Mouse (Mus musculus) stomach, embryonic 16.5 days (tissue): ENCODE measurements around the gene Gm18596. TPM values are rescaled to one million over a fixed set of nuclear protein-coding genes. Genes with fewer than 3 reads are reported as not detected.
"Not testable (repeated sequence)": the region's sequence is repeated elsewhere in the genome, so short reads cannot be mapped to it uniquely, and the experiment has no call there.

Experiments used
- ATAC-seq: fragments of 200-750 bp; cut with Nextera tagmentation; 2 replicates; pipeline ENCODE4 v1.8.0; 2017; ENCODE audit warnings: moderate number of reproducible peaks, moderate TSS enrichment; ENCODE audit not compliant: insufficient read depth, low FRiP score
- H3K27ac ChIP-seq: fragments of 300-500 bp; sonication (generic); 2 replicates; pipeline ENCODE4 v1.5.1; 2014; ENCODE audit warnings: low read length
- H3K27me3 ChIP-seq: fragments of 300-500 bp; sonication (generic); 2 replicates; pipeline ENCODE4 v1.6.1; 2014; ENCODE audit warnings: low read length, control low read depth, mixed read lengths; ENCODE audit not compliant: control insufficient read depth, insufficient read depth
- H3K36me3 ChIP-seq: fragments of 300-500 bp; sonication (generic); 2 replicates; pipeline ENCODE4 v1.6.1; 2014; ENCODE audit warnings: low read length; ENCODE audit not compliant: control insufficient read depth, insufficient read depth
- H3K4me1 ChIP-seq: fragments of 300-500 bp; sonication (generic); 2 replicates; pipeline ENCODE4 v1.6.1; 2014; ENCODE audit warnings: low read length, control low read depth, mixed read lengths; ENCODE audit not compliant: control insufficient read depth, insufficient read depth
- H3K4me2 ChIP-seq: fragments of 300-500 bp; sonication (generic); 2 replicates; pipeline ENCODE4 v1.6.1; 2014; ENCODE audit warnings: low read depth, low read length, mixed read lengths
- H3K4me3 ChIP-seq: fragments of 300-500 bp; sonication (generic); replicated peaks from 2 replicates; pipeline ENCODE4 v1.5.1; 2014; ENCODE audit warnings: mild to moderate bottlenecking, low read length
- H3K9ac ChIP-seq: fragments of 300-500 bp; sonication (generic); 2 replicates; pipeline ENCODE4 v1.6.1; 2014; ENCODE audit warnings: low read length
- H3K9me3 ChIP-seq: fragments of 300-500 bp; sonication (generic); replicated peaks from 2 replicates; pipeline ENCODE4 v1.6.1; 2016; ENCODE audit warnings: low read length, control low read depth; ENCODE audit not compliant: control insufficient read depth
- WGBS: fragments of 180-500 bp; shearing (Covaris S2); extraction: QIAGEN DNeasy Blood & Tissue Kit; methylation state at CpG from one replicate; pipeline ENCODE4 v1.1.7; 2014; 5-methylcytosine and 5-hydroxymethylcytosine counted together
- polyA plus RNA-seq: library from polyadenylated mRNA; unstranded; fragments of >200 nt; fragmentation: Nextera tagmentation; extraction: Ambion mirVana; gene quantifications from 2 replicates; pipeline ENCODE4 v1.2.1, GENCODE M21; 2015

Gene Gm18596
- polyA plus RNA-seq, result not detected in 2 replicates

- H3K27ac ChIP-seq, H3K27me3 ChIP-seq, H3K36me3 ChIP-seq, H3K4me3 ChIP-seq, H3K4me1 ChIP-seq, H3K4me2 ChIP-seq, H3K9me3 ChIP-seq, H3K9ac ChIP-seq, ATAC-seq: not testable (repeated sequence)
- WGBS, result 48% methylated on average over 4 of the region's 5 CpGs
Observed at GRCm38 (mm10) chr10:77741924-77742688, at the start of gene Gm18596. Gene Gm18596 (minus strand): TSS chr10:77742638.

GRCm38 (mm10) chr10:77788621-77789020 lies 46.2 kb upstream of the Gm18596 start:
- H3K27me3 ChIP-seq, result no peaks in the 10 kb centered on the region
- 71% methylated on average over 2 of the region's 2 CpGs for WGBS
- no peak overlapping the region for H3K9ac ChIP-seq

GRCm38 (mm10) chr10:77787876-77788275 lies 45.4 kb upstream of the Gm18596 start, which contains the start of gene Gm7137:
Gene Gm7137 (minus strand): TSS chr10:77788200.
- H3K4me2 ChIP-seq, ATAC-seq, H3K9ac ChIP-seq, H3K27me3 ChIP-seq, H3K4me1 ChIP-seq, H3K4me3 ChIP-seq, H3K9me3 ChIP-seq, H3K36me3 ChIP-seq, H3K27ac ChIP-seq: not testable (repeated sequence)
- 57% methylated on average over 1 of the region's 1 CpGs for WGBS

More at GRCm38 (mm10) chr10:77788621-77789020, 46.2 kb upstream of the Gm18596 start:
- no peak overlapping the region for H3K27ac ChIP-seq
- no peak overlapping the region for H3K4me2 ChIP-seq
- ATAC-seq, result no peak
- no peaks in the 10 kb centered on the region for H3K4me1 ChIP-seq
- no peaks in the 10 kb centered on the region for H3K9me3 ChIP-seq
- no peaks in the 10 kb centered on the region for H3K36me3 ChIP-seq
- H3K4me3 ChIP-seq, result no peak overlapping the region

GRCm38 (mm10) chr10:77783396-77783795 lies 41.0 kb upstream of the Gm18596 start:
- not testable (repeated sequence) for H3K27ac ChIP-seq, H3K27me3 ChIP-seq, ATAC-seq, H3K9ac ChIP-seq, H3K4me3 ChIP-seq, H3K36me3 ChIP-seq, H3K4me2 ChIP-seq, H3K4me1 ChIP-seq, H3K9me3 ChIP-seq
- WGBS, result 80% methylated on average over 1 of the region's 3 CpGs

GRCm38 (mm10) chr10:77782442-77782841 lies 40.0 kb upstream of the Gm18596 start, which contains the start of gene Gm3250:
Gene Gm3250 (minus strand): TSS chr10:77782542.
- not testable (repeated sequence) for H3K4me3 ChIP-seq, H3K4me2 ChIP-seq, H3K27me3 ChIP-seq, H3K9ac ChIP-seq, ATAC-seq, H3K36me3 ChIP-seq, H3K4me1 ChIP-seq, H3K9me3 ChIP-seq, H3K27ac ChIP-seq
- WGBS, result no CpG with 5 or more reads among the region's 1 CpGs

- H3K9ac ChIP-seq, ATAC-seq, H3K4me3 ChIP-seq, H3K9me3 ChIP-seq, H3K27ac ChIP-seq, H3K4me2 ChIP-seq, H3K27me3 ChIP-seq, H3K36me3 ChIP-seq, H3K4me1 ChIP-seq: not testable (repeated sequence)
- 54% methylated on average over 1 of the region's 1 CpGs for WGBS
Observed at GRCm38 (mm10) chr10:77776844-77777243, 34.4 kb upstream of the Gm18596 start, which contains the start of gene Gm7138. Gene Gm7138 (minus strand): TSS chr10:77776944.

- not testable (repeated sequence) for H3K9ac ChIP-seq, H3K27me3 ChIP-seq, H3K4me3 ChIP-seq, H3K4me2 ChIP-seq, H3K9me3 ChIP-seq, ATAC-seq, H3K27ac ChIP-seq, H3K36me3 ChIP-seq, H3K4me1 ChIP-seq
- WGBS, result 86% methylated on average over 1 of the region's 3 CpGs
Observed at GRCm38 (mm10) chr10:77772142-77772541, 29.7 kb upstream of the Gm18596 start.

GRCm38 (mm10) chr10:77771225-77771624 lies 28.8 kb upstream of the Gm18596 start, which contains the start of gene Gm3238:
Gene Gm3238 (minus strand): TSS chr10:77771325.
- H3K9ac ChIP-seq, ATAC-seq, H3K4me2 ChIP-seq, H3K4me1 ChIP-seq, H3K27ac ChIP-seq, H3K4me3 ChIP-seq, H3K9me3 ChIP-seq, H3K36me3 ChIP-seq, H3K27me3 ChIP-seq: not testable (repeated sequence)
- WGBS, result 75% methylated on average over 1 of the region's 1 CpGs

GRCm38 (mm10) chr10:77769727-77770126 lies 27.3 kb upstream of the Gm18596 start:
- Histone ChIP-seq H3K4me2 (no peak overlapping the region), H3K27ac (no peak overlapping the region), H3K9ac (no peak overlapping the region), H3K27me3 (no peaks in the 10 kb centered on the region), H3K9me3 (no peaks in the 10 kb centered on the region), H3K4me3 (no peak overlapping the region), H3K4me1 (no peaks in the 10 kb centered on the region), H3K36me3 (no peaks in the 10 kb centered on the region)
- ATAC-seq, result no peak
- 75% methylated on average over 1 of the region's 1 CpGs for WGBS
